In genomic region chr1:34259898-34260297, GRCm38 (mm10) we compare ENCODE assay signal across 31 mouse cellular contexts.
DNase-seq lines count a peak whose midpoint lies in the region; ATAC-seq and TF ChIP-seq lines count a peak whose summit lies in the region.
"Had no signal": no experiment of that assay in that cellular context is flagged by ENCODE, and none has a peak within 500 bp of the region (broad histone marks: within the 10 kb centered on the region; RNA-seq: fewer than 3 reads in every experiment).

No protein-coding gene starts in this region.

- intact Hi-C loops in heart, postnatal 14 days (cut with DNase I): no loop called here

- peaks cover 21% of the 10 kb centered on the region for H3K4me1 ChIP-seq in heart, embryonic 13.5 days
- H3K4me1 ChIP-seq in intestine, embryonic 16.5 days (ENCODE audit: control insufficient read depth, insufficient read depth, low read length): peaks cover 6% of the 10 kb centered on the region; the same call in 1 of the 2 replicates
- H3K4me1 ChIP-seq in intestine, postnatal 0 days (replicated peaks; ENCODE audit: control insufficient read depth, insufficient read depth, low read length): no peaks in the 10 kb centered on the region
- H3K4me1 ChIP-seq: embryonic facial prominence, embryonic 10.5 days; embryonic facial prominence, embryonic 15.5 days; forebrain, embryonic 12.5 days; midbrain, embryonic 10.5 days; midbrain, embryonic 15.5 days; neural tube, embryonic 15.5 days had no signal

- peaks cover 86% of the 10 kb centered on the region for H3K36me3 ChIP-seq in heart, embryonic 13.5 days
- peaks cover 19% of the 10 kb centered on the region for H3K36me3 ChIP-seq in intestine, embryonic 16.5 days (ENCODE audit: control insufficient read depth, insufficient read depth, low read length)
- peaks cover 68% of the 10 kb centered on the region for H3K36me3 ChIP-seq in intestine, postnatal 0 days (ENCODE audit: control insufficient read depth, insufficient read depth)

- peak overlapping the region; percentile 45 for H3K27ac ChIP-seq in heart, embryonic 13.5 days (replicated peaks)
- no peak overlapping the region for H3K27ac ChIP-seq in intestine, embryonic 16.5 days (ENCODE audit: low read length)
- H3K27ac ChIP-seq in intestine, postnatal 0 days (ENCODE audit: low read depth, low read length): no peak overlapping the region
- H3K27ac ChIP-seq: embryonic facial prominence, embryonic 10.5 days; embryonic facial prominence, embryonic 15.5 days; forebrain, embryonic 12.5 days; kidney, postnatal 0 days; macrophage; midbrain, embryonic 10.5 days; midbrain, embryonic 15.5 days; neural tube, embryonic 15.5 days had no signal

- no peak overlapping the region for H3K4me2 ChIP-seq in heart, embryonic 13.5 days
- H3K4me2 ChIP-seq in intestine, embryonic 16.5 days (ENCODE audit: low read depth, low read length): no peak overlapping the region
- no peak overlapping the region for H3K4me2 ChIP-seq in intestine, postnatal 0 days (replicated peaks; ENCODE audit: low read depth)
- H3K4me2 ChIP-seq: embryonic facial prominence, embryonic 15.5 days; forebrain, embryonic 12.5 days; midbrain, embryonic 15.5 days; neural tube, embryonic 15.5 days had no signal

- H3K4me3 ChIP-seq in heart, embryonic 13.5 days: no peak overlapping the region
- H3K4me3 ChIP-seq in intestine, embryonic 16.5 days (ENCODE audit: low read length): no peak overlapping the region
- no peak overlapping the region for H3K4me3 ChIP-seq in intestine, postnatal 0 days (ENCODE audit: low read depth, low read length)
- H3K4me3 ChIP-seq: embryonic facial prominence, embryonic 10.5 days; embryonic facial prominence, embryonic 15.5 days; forebrain, embryonic 12.5 days; midbrain, embryonic 10.5 days; midbrain, embryonic 15.5 days; neural tube, embryonic 15.5 days had no signal

- no peak overlapping the region for H3K9ac ChIP-seq in heart, embryonic 13.5 days
- no peak overlapping the region for H3K9ac ChIP-seq in intestine, embryonic 16.5 days (ENCODE audit: low read depth, low read length)
- H3K9ac ChIP-seq in intestine, postnatal 0 days (ENCODE audit: low read depth, low read length): no peak overlapping the region
- H3K9ac ChIP-seq: embryonic facial prominence, embryonic 15.5 days; forebrain, embryonic 12.5 days; forebrain, postnatal 0 days; midbrain, embryonic 15.5 days; neural tube, embryonic 15.5 days had no signal

- no peaks in the 10 kb centered on the region for H3K27me3 ChIP-seq in heart, embryonic 13.5 days (replicated peaks)
- no peaks in the 10 kb centered on the region for H3K27me3 ChIP-seq in intestine, embryonic 16.5 days (replicated peaks; ENCODE audit: control insufficient read depth, insufficient read depth, low read length)
- H3K27me3 ChIP-seq in intestine, postnatal 0 days (replicated peaks; ENCODE audit: control insufficient read depth, insufficient read depth, low read length): no peaks in the 10 kb centered on the region
- H3K27me3 ChIP-seq: embryonic facial prominence, embryonic 15.5 days; forebrain, embryonic 12.5 days; midbrain, embryonic 15.5 days; neural tube, embryonic 15.5 days had no signal

- no peak for ATAC-seq in heart, embryonic 13.5 days (ENCODE audit: extremely low read depth, insufficient number of reproducible peaks, low FRiP score, low TSS enrichment)
- peak; percentile 70 for ATAC-seq in intestine, embryonic 16.5 days
- ATAC-seq in intestine, postnatal 0 days: no peak; the same call in 1 of the 2 replicates
- peak; percentile 52 for ATAC-seq in common myeloid progenitor, adult 5-6 weeks (replicated peaks; ENCODE audit: low read depth, poor library complexity, severe bottlenecking)
- peak; percentile 91 for ATAC-seq in megakaryocyte-erythroid progenitor cell, adult 5-6 weeks (replicated peaks; ENCODE audit: low FRiP score, low TSS enrichment, poor library complexity, severe bottlenecking)
- ATAC-seq: CD4-positive, CD25-positive, alpha-beta regulatory T cell, adult 4 months; forebrain, postnatal 0 days; hindbrain, embryonic 16.5 days; lung, postnatal 0 days; midbrain, embryonic 15.5 days had no signal

- TF ChIP-seq CTCF in intestine, postnatal 0 days (IDR thresholded peaks at IDR 0.05; ENCODE audit: low read depth): no peak

- no peak for DNase-seq in heart, postnatal 14 days
- no peak for DNase-seq in adrenal gland, postnatal 10 days
- DNase-seq: adrenal gland, postnatal 25 days; cerebellum, adult 2 months; cerebellum, postnatal 14 days; forebrain, postnatal 0 days; gastrocnemius, postnatal 10 days; kidney, adult 8-10 months; kidney, postnatal 4 days; layer of hippocampus, postnatal 36 days; left cerebral cortex, postnatal 4 days; lung, adult 18-20 months; retina, postnatal 1 day; right cerebral cortex, postnatal 14 days; thymus, postnatal 4 days had no signal

- 54% methylated on average over 8 of the region's 8 CpGs for WGBS in heart, embryonic 13.5 days
- 77% methylated on average over 8 of the region's 8 CpGs for WGBS in intestine, embryonic 16.5 days
- WGBS in intestine, postnatal 0 days: 66% methylated on average over 8 of the region's 8 CpGs

- no peaks in the 10 kb centered on the region for H3K9me3 ChIP-seq in heart, embryonic 13.5 days
- H3K9me3 ChIP-seq in intestine, embryonic 16.5 days (ENCODE audit: control insufficient read depth, low read length): no peaks in the 10 kb centered on the region
- H3K9me3 ChIP-seq in intestine, postnatal 0 days (ENCODE audit: control insufficient read depth): no peaks in the 10 kb centered on the region
- H3K9me3 ChIP-seq: embryonic facial prominence, embryonic 10.5 days; embryonic facial prominence, embryonic 15.5 days; forebrain, embryonic 12.5 days; midbrain, embryonic 10.5 days; midbrain, embryonic 15.5 days; neural tube, embryonic 15.5 days had no signal

Comparison
In these comparisons a context has a peak if more than half of its experiments do, and no peak if none do; other contexts are left out.
1. ATAC-seq: peak in intestine, embryonic 16.5 days (single experiment), common myeloid progenitor, adult 5-6 weeks (single experiment) and megakaryocyte-erythroid progenitor cell, adult 5-6 weeks (single experiment); none in heart, embryonic 13.5 days (single experiment) and intestine, postnatal 0 days (single experiment).